Mouse (Mus musculus) kidney, postnatal 0 days (tissue): ENCODE results near the gene Enthd1. TPM values are rescaled to one million over a fixed set of nuclear protein-coding genes. Genes with fewer than 3 reads are reported as not detected.

ENCODE experiments used
- ATAC-seq: fragments of 200-750 bp; cut with Nextera tagmentation; replicated peaks from 2 replicates; pipeline ENCODE4 v1.8.0; 2017; ENCODE audit warnings: low read depth, moderate number of reproducible peaks, moderate TSS enrichment, moderate library complexity; ENCODE audit not compliant: low FRiP score
- DNase-seq: peaks from one replicate; pipeline ENCODE4 v3.0.0-alpha.2; 2016; ENCODE audit warnings: low spot score
- H3K27ac ChIP-seq: fragments of 300-500 bp; sonication (generic); 2 replicates; pipeline ENCODE4 v1.5.1; 2014; ENCODE audit warnings: mild to moderate bottlenecking
- H3K27me3 ChIP-seq: fragments of 300-500 bp; sonication (generic); 2 replicates; pipeline ENCODE4 v1.6.1; 2014; ENCODE audit warnings: low read length, mixed read lengths; ENCODE audit not compliant: insufficient read depth
- H3K36me3 ChIP-seq: fragments of 300-500 bp; sonication (generic); 2 replicates; pipeline ENCODE4 v1.6.1; 2014; ENCODE audit warnings: low read length, mixed read lengths; ENCODE audit not compliant: insufficient read depth
- H3K4me1 ChIP-seq: fragments of 300-500 bp; sonication (generic); replicated peaks from 2 replicates; pipeline ENCODE4 v1.6.1; 2014; ENCODE audit warnings: antibody characterized with exemption, low read length, mixed read lengths; ENCODE audit not compliant: insufficient read depth
- H3K4me2 ChIP-seq: fragments of 300-500 bp; sonication (generic); 2 replicates; pipeline ENCODE4 v1.6.1; 2014; ENCODE audit warnings: mild to moderate bottlenecking, low read length, moderate library complexity, mixed read lengths
- H3K4me3 ChIP-seq: fragments of 300-500 bp; sonication (generic); replicated peaks from 2 replicates; pipeline ENCODE4 v1.5.1; 2014; ENCODE audit warnings: low read depth, low read length
- H3K9ac ChIP-seq: fragments of 300-500 bp; sonication (generic); 2 replicates; pipeline ENCODE4 v1.6.1; 2014; ENCODE audit warnings: low read depth, low read length
- H3K9me3 ChIP-seq: fragments of 300-500 bp; sonication (generic); replicated peaks from 2 replicates; pipeline ENCODE4 v1.6.1; 2016; ENCODE audit warnings: low read length, inconsistent platforms, mixed read lengths
- CTCF ChIP-seq: IDR thresholded peaks from 2 replicates; pipeline ENCODE4 v1.5.1; 2016; ENCODE audit warnings: antibody characterized with exemption, low read depth, mild to moderate bottlenecking, moderate library complexity
- WGBS: fragments of 180-500 bp; shearing (Covaris S2); extraction: QIAGEN DNeasy Blood & Tissue Kit; methylation state at CpG from one replicate; pipeline ENCODE4 v1.1.7; 2014; 5-methylcytosine and 5-hydroxymethylcytosine counted together
- polyA plus RNA-seq: library from polyadenylated mRNA; unstranded; fragments of >200 nt; fragmentation: Nextera tagmentation; extraction: Ambion mirVana; gene quantifications from 2 replicates; pipeline ENCODE4 v1.2.1, GENCODE M21; 2015

Enthd1 gene
- not detected in 2 replicates for polyA plus RNA-seq

GRCm38 (mm10) chr15:80565106-80565665 lies at the start of gene Enthd1:
Enthd1 (minus strand) TSS chr15:80565156.
- no peaks in the 10 kb centered on the region for H3K4me1 ChIP-seq
- H3K27ac ChIP-seq: no peak within 1 kb of the TSS
- no peak for TF ChIP-seq CTCF
- no peak within 1 kb of the TSS for H3K4me2 ChIP-seq
- no peaks in the 10 kb centered on the region for H3K36me3 ChIP-seq
- DNase-seq (no peak), ATAC-seq (no peak)
- H3K9me3 ChIP-seq: no peaks in the 10 kb centered on the region
- WGBS: 88% methylated on average over 19 of the region's 19 CpGs
- H3K4me3 ChIP-seq: no peak within 1 kb of the TSS
- H3K9ac ChIP-seq: no peak within 1 kb of the TSS
- no peaks in the 10 kb centered on the region for H3K27me3 ChIP-seq

GRCm38 (mm10) chr15:80613904-80614303 lies 48.9 kb upstream of the Enthd1 start:
- TF ChIP-seq CTCF: no peak
- peaks cover 7% of the 10 kb centered on the region; the same call in 1 of the 2 replicates for H3K4me1 ChIP-seq
- H3K4me2 ChIP-seq: no peak overlapping the region; the same call in 1 of the 2 replicates
- H3K27ac ChIP-seq: no peak overlapping the region
- no peaks in the 10 kb centered on the region for H3K36me3 ChIP-seq
- no peak overlapping the region for H3K9ac ChIP-seq
- H3K9me3 ChIP-seq: no peaks in the 10 kb centered on the region
- no peak for ATAC-seq
- 29% methylated on average over 5 of the region's 5 CpGs for WGBS
- H3K27me3 ChIP-seq: no peaks in the 10 kb centered on the region
- DNase-seq: no peak
- H3K4me3 ChIP-seq: no peak overlapping the region

GRCm38 (mm10) chr15:80611478-80611877 lies 46.5 kb upstream of the Enthd1 start:
- no peaks in the 10 kb centered on the region for H3K27me3 ChIP-seq
- no peak overlapping the region for H3K9ac ChIP-seq
- H3K27ac ChIP-seq: no peak overlapping the region
- no peaks in the 10 kb centered on the region for H3K9me3 ChIP-seq
- 75% methylated on average over 5 of the region's 5 CpGs for WGBS
- peaks cover 7% of the 10 kb centered on the region; the same call in 1 of the 2 replicates for H3K4me1 ChIP-seq
- TF ChIP-seq CTCF: no peak
- no peaks in the 10 kb centered on the region for H3K36me3 ChIP-seq
- no peak for DNase-seq
- H3K4me2 ChIP-seq: no peak overlapping the region
- H3K4me3 ChIP-seq: no peak overlapping the region
- no peak for ATAC-seq

- Histone ChIP-seq H3K4me3 (no peak overlapping the region), H3K27me3 (no peaks in the 10 kb centered on the region), H3K4me1 (peaks cover 7% of the 10 kb centered on the region; the same call in 1 of the 2 replicates), H3K9ac (no peak overlapping the region), H3K9me3 (no peaks in the 10 kb centered on the region), H3K36me3 (no peaks in the 10 kb centered on the region), H3K4me2 (no peak overlapping the region), H3K27ac (no peak overlapping the region)
- no peak for DNase-seq
- ATAC-seq: no peak
- no peak for TF ChIP-seq CTCF
- 56% methylated on average over 2 of the region's 2 CpGs for WGBS
Measured at GRCm38 (mm10) chr15:80610335-80610734, 45.4 kb upstream of the Enthd1 start.

- no peak for DNase-seq
- no peak overlapping the region for H3K4me3 ChIP-seq
- H3K9ac ChIP-seq: no peak overlapping the region
- H3K9me3 ChIP-seq: no peaks in the 10 kb centered on the region
- no peak for ATAC-seq
- H3K27me3 ChIP-seq: no peaks in the 10 kb centered on the region
- H3K27ac ChIP-seq: no peak overlapping the region
- H3K4me2 ChIP-seq: no peak overlapping the region
- no peak for TF ChIP-seq CTCF
- H3K4me1 ChIP-seq: no peaks in the 10 kb centered on the region; the same call in 1 of the 2 replicates
- 78% methylated on average over 3 of the region's 3 CpGs for WGBS
- H3K36me3 ChIP-seq: no peaks in the 10 kb centered on the region
Measured at GRCm38 (mm10) chr15:80607970-80608369, 43.0 kb upstream of the Enthd1 start.

- Histone ChIP-seq H3K4me1 (no peaks in the 10 kb centered on the region), H3K9ac (no peak overlapping the region), H3K36me3 (no peaks in the 10 kb centered on the region), H3K27me3 (no peaks in the 10 kb centered on the region), H3K27ac (no peak overlapping the region), H3K4me3 (no peak overlapping the region), H3K9me3 (no peaks in the 10 kb centered on the region), H3K4me2 (no peak overlapping the region)
- whole genome bisulfite sequencing: 89% methylated on average over 6 of the region's 6 CpGs
- DNase-seq (no peak), ATAC-seq (no peak)
- no peak for TF ChIP-seq CTCF
Measured at GRCm38 (mm10) chr15:80604026-80604425, 39.1 kb upstream of the Enthd1 start.

- no peak overlapping the region for H3K4me2 ChIP-seq
- no peaks in the 10 kb centered on the region for H3K36me3 ChIP-seq
- no peak overlapping the region for H3K9ac ChIP-seq
- H3K4me1 ChIP-seq: 0 out of 2 replicates have a peak, but pooled peaks cover 5% of the 10 kb centered on the region
- H3K27me3 ChIP-seq: no peaks in the 10 kb centered on the region
- ATAC-seq: no peak
- no peak for DNase-seq
- TF ChIP-seq CTCF: no peak
- no peaks in the 10 kb centered on the region for H3K9me3 ChIP-seq
- H3K4me3 ChIP-seq: no peak overlapping the region
- WGBS: 58% methylated on average over 7 of the region's 7 CpGs
- no peak overlapping the region for H3K27ac ChIP-seq
Measured at GRCm38 (mm10) chr15:80602487-80602886, 37.5 kb upstream of the Enthd1 start.
